Mouse (Mus musculus) B cell, adult 67 days (primary cell): ENCODE results near the gene Scgb1b27. TPM values are rescaled to one million over a fixed set of nuclear protein-coding genes. Genes with fewer than 3 reads are reported as not detected.

Experiments used
- total RNA-seq, 2 experiments: library from RNA; stranded (reverse); gene quantifications; 4 replicates each; pipeline ENCODE4 v1.2.4; 2023

Scgb1b27 gene
- total RNA-seq: not detected

GRCm38 (mm10) chr7:34021183-34021582, at the start of gene Scgb1b27:
Gene Scgb1b27, plus strand, starts transcription at chr7:34021483.

GRCm38 (mm10) chr7:34013842-34014241, 7.4 kb upstream of the Scgb1b27 start, which contains the start of gene Scgb2b27:
Gene Scgb2b27, minus strand, starts transcription at chr7:34013942.

Other genes with a start within 250 kb of the Scgb1b27 start
- gene Scgb2b26, start 76.4 kb upstream of the Scgb1b27 start, total RNA-seq: not detected
- not detected for gene Scgb2b27, start 7.5 kb upstream of the Scgb1b27 start, total RNA-seq
- not detected for gene Scgb1b30, start 73.9 kb downstream of the Scgb1b27 start, total RNA-seq
- not detected for gene Wtip, start 111.8 kb downstream of the Scgb1b27 start, total RNA-seq
- gene Uba2, start 148.1 kb downstream of the Scgb1b27 start, total RNA-seq: 100 to 1,000 TPM; 105 to 107 TPM
- 10 to 100 TPM; 41.1 to 44.9 TPM for gene Pdcd2l, start 175.2 kb downstream of the Scgb1b27 start, total RNA-seq
- 100 to 1,000 TPM; 252 to 296 TPM for gene Gpi1, start 208.9 kb downstream of the Scgb1b27 start, total RNA-seq
- not detected for gene Gm6096, start 229.6 kb downstream of the Scgb1b27 start, total RNA-seq